Mouse (Mus musculus) ovary, postnatal 10 days (tissue): ENCODE results near the gene Slc4a7.
"Not testable (repeated sequence)": the region's sequence is repeated elsewhere in the genome, so short reads cannot be mapped to it uniquely, and the experiment has no call there.

ENCODE experiments used
- DNase-seq: peaks from one replicate; pipeline ENCODE4 v3.0.0; 2022; ENCODE audit warnings: low spot score

Slc4a7 gene

GRCm38 (mm10) chr14:14800332-14800731 lies 98.3 kb downstream of the Slc4a7 start:
- DNase-seq, result no peak

DNA sequence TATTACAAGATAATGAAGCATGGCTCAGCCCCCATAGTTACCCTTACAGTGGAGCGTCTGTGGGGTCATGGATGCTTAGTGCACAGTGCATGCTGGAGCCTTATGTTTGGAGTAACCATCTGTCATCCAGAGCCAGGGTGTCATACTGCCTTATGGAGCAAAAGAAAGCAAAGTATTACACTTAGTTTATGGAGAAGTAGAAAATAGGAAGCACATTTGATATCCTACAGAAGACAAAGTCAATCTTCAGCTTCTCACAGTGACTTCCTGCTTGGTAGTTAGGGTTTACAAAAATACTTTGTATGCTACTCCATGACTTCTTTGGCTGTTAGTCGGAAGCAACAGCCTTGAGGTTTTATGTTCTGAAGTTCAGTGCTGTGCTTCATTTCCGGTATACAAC lies 98.7 kb downstream of the Slc4a7 start:
- DNase-seq, result no peak

DNA sequence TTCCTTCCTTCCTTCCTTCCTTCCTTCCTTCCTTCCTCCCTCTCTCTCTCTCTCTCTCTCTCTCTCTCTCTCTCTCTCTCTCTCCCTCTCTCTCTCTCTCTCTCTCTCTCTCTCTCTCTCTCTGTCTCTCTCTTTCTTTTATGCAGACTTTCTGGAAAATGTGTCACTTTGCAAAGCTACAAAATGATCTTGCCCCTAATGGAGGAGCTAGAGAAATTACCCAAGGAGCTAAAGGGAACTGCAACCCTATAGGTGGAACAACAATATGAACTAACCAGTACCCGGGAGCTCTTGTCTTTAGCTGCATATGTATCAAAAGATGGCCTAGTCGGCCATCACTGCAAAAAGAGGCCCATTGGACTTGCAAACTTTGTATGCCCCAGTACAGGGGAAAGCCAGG lies 101.0 kb downstream of the Slc4a7 start, which contains the start of gene Nek10:
Gene Nek10 (plus strand): TSS at position 301 of the 400 bp plus-strand sequence.
- not testable (repeated sequence) for DNase-seq

GRCm38 (mm10) chr14:14803921-14804517 lies 101.9 kb downstream of the Slc4a7 start:
- no peak for DNase-seq

GRCm38 (mm10) chr14:14804518-14805212 lies 102.6 kb downstream of the Slc4a7 start:
- DNase-seq, result no peak

GRCm38 (mm10) chr14:14832520-14833240 lies 130.6 kb downstream of the Slc4a7 start:
- DNase-seq, result peak; percentile 37

DNA sequence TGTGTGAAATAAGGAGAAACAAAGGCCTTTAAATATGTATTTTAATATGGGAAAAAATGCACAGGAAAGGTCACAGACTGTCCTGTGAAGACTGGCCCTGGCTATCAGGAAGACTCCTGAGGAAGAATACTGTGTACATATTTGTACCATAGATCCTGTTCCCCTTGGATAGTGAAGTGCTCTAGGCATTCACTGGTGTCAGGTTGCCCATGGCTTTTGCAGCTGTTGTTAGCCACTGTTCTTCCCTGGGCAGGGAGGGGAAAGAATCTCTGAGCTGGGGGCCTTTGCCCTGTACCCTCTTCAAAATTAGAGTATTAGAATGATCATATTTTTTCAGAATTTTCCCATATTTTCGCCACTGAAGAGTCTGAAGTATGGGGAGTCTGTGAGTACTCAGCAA lies 131.4 kb downstream of the Slc4a7 start:
- no peak for DNase-seq

GRCm38 (mm10) chr14:14834266-14834665 lies 132.2 kb downstream of the Slc4a7 start:
- DNase-seq, result no peak

DNA sequence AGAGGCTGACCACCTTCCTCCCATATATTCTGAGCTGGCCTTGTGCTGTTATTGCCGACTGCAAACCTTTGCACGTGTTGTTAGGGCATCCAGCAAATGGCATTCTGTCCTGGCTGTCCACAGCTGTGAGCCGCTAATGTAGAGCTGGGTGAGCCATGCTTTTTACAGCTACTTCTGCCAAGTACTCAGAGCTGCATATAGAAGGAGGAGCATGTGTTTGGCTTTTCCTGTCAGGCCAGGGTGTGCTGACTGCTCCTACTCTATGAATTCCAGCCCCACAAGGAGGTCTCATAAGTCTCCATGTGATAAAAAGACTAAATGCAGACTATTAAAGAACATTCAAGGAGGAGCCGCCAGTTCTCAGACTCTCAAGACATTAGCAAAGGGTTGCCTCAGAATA lies 135.5 kb downstream of the Slc4a7 start:
- DNase-seq, result no peak

- no peak for DNase-seq
Observed at GRCm38 (mm10) chr14:14838109-14838508, 136.0 kb downstream of the Slc4a7 start.

- DNase-seq, result no peak
Observed at GRCm38 (mm10) chr14:14842734-14843530, 140.9 kb downstream of the Slc4a7 start.
